Mouse (Mus musculus): ENCODE data around the gene Clec2d.
A peak's percentile ranks its signal among the peaks of the same experiment; 100 is the strongest.

Clec2d gene

GRCm38 (mm10) chr6:129222188-129222800 is 41.9 kb downstream of the Clec2d start:
- DNase-seq (ENCODE audit: low read depth in 2 of 2, low spot score in 2 of 2), result no peak

- no peak for DNase-seq (ENCODE audit: low read depth in 2 of 2, low spot score in 2 of 2)
Observed at GRCm38 (mm10) chr6:129223611-129224010, 43.2 kb downstream of the Clec2d start.

- DNase-seq (ENCODE audit: low read depth in 2 of 2, low spot score in 2 of 2), result no peak
Observed at GRCm38 (mm10) chr6:129224090-129224489, 43.7 kb downstream of the Clec2d start.

- no peak for DNase-seq (ENCODE audit: low read depth in 2 of 2, low spot score in 2 of 2)
Observed at GRCm38 (mm10) chr6:129225078-129225477, 44.7 kb downstream of the Clec2d start.

GRCm38 (mm10) chr6:129228935-129229773 is 48.7 kb downstream of the Clec2d start:
- DNase-seq (ENCODE audit: low read depth in 2 of 2, low spot score in 2 of 2), result peak in 1 of 2 experiments; percentile 18

GRCm38 (mm10) chr6:129229774-129230578 is 49.6 kb downstream of the Clec2d start:
- no peak for DNase-seq (ENCODE audit: low read depth in 2 of 2, low spot score in 2 of 2)

- DNase-seq (ENCODE audit: low read depth in 2 of 2, low spot score in 2 of 2), result no peak
Observed at GRCm38 (mm10) chr6:129232005-129232841, 51.8 kb downstream of the Clec2d start.

GRCm38 (mm10) chr6:129232842-129233205 is 52.4 kb downstream of the Clec2d start:
- peak; percentile 72 to 78 for DNase-seq (ENCODE audit: low read depth in 2 of 2, low spot score in 2 of 2)

- no peak for DNase-seq (ENCODE audit: low read depth in 2 of 2, low spot score in 2 of 2)
Observed at GRCm38 (mm10) chr6:129233366-129233954, 53.0 kb downstream of the Clec2d start.

GRCm38 (mm10) chr6:129233955-129234369 is 53.5 kb downstream of the Clec2d start:
- no peak for DNase-seq (ENCODE audit: low read depth in 2 of 2, low spot score in 2 of 2)

- peak; percentile 65 to 66 for DNase-seq (ENCODE audit: low read depth in 2 of 2, low spot score in 2 of 2)
Observed at GRCm38 (mm10) chr6:129234456-129235360, 54.3 kb downstream of the Clec2d start.

- no peak for DNase-seq (ENCODE audit: low read depth in 2 of 2, low spot score in 2 of 2)
Observed at GRCm38 (mm10) chr6:129235855-129236461, 55.5 kb downstream of the Clec2d start.
